Mouse (Mus musculus): ENCODE measurements around the gene Gm21833. TPM values are rescaled to one million over a fixed set of nuclear protein-coding genes. Genes with fewer than 3 reads are reported as not detected.
"Not testable (repeated sequence)": the region's sequence is repeated elsewhere in the genome, so short reads cannot be mapped to it uniquely, and the experiment has no call there.

Gm21833 gene
- total RNA-seq (2021) = not detected
- long read RNA-seq, experiment 1 = 0 reads
- long read RNA-seq, experiment 2 = 0 reads

DNA sequence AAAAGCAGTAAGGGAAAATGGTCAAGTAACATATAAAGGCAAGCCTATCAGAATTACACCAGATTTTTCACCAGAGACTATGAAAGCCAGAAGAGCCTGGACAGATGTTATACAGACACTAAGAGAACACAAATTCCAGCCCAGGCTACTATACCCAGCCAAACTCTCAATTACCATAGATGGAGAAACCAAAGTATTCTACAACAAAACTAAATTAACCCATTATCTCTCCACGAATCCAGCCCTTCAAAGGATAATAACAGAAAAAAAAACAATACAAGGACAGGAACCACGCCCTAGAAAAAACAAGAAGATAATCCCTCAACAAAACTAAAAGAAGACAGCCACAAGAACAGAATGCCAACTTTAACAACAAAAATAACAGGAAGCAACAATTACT, at the start of gene Gm21833:
TSS of gene Gm21833 (plus strand) at position 301 of the 400 bp plus-strand sequence.
- intact Hi-C loops (cut with DNase I); H3K27ac ChIP-seq; H3K4me3 ChIP-seq; DNase-seq (ENCODE audit: extremely low spot score in 1 of 2, low spot score in 2 of 2): not testable (repeated sequence)

- no peak overlapping the region for H3K4me3 ChIP-seq
- no peak for DNase-seq (ENCODE audit: extremely low spot score in 1 of 2, low spot score in 2 of 2)
- intact Hi-C loops (cut with DNase I) = no loop called here
- H3K27ac ChIP-seq = no peak overlapping the region
- no peak for TF ChIP-seq CTCF (IDR thresholded peaks at IDR 0.05)
These were observed 38.7 kb upstream of the Gm21833 start for GRCm38 (mm10) chr16:82789521-82789920.

- DNase-seq (ENCODE audit: extremely low spot score in 1 of 2, low spot score in 2 of 2) = no peak
- Histone ChIP-seq H3K27ac (no peak overlapping the region), H3K4me3 (no peak overlapping the region)
- intact Hi-C loops (cut with DNase I) = no loop called here
- TF ChIP-seq CTCF (IDR thresholded peaks at IDR 0.05) = no peak
These were observed 31.7 kb upstream of the Gm21833 start for GRCm38 (mm10) chr16:82796489-82796888.

- H3K4me3 ChIP-seq = no peak overlapping the region
- intact Hi-C loops (cut with DNase I) = no loop called here
- no peak for TF ChIP-seq CTCF (IDR thresholded peaks at IDR 0.05)
- DNase-seq (ENCODE audit: extremely low spot score in 1 of 2, low spot score in 2 of 2) = no peak
- no peak overlapping the region for H3K27ac ChIP-seq
These were observed 12.9 kb upstream of the Gm21833 start for GRCm38 (mm10) chr16:82815255-82815654.

DNA sequence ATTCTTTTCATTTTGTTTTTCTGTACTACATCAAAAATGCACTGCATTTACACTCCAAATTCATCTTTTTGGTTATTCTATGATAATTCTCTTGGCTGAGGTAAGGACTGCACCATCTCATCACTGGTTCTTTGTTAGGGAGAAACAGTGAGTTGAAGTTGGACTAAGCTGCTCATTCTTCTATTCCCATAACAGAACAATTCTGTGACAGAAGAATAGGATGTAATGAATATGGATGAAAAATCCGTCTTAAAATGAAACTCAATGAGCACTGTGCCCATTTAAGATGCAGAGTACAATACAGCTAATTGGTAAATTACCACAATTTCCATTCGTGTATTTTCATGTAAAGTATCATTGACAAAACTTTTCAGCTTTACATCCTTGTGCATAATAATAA, 11.6 kb upstream of the Gm21833 start:
- H3K4me3 ChIP-seq = no peak overlapping the region
- DNase-seq (ENCODE audit: extremely low spot score in 1 of 2, low spot score in 2 of 2) = no peak

GRCm38 (mm10) chr16:82855752-82856151, 27.6 kb downstream of the Gm21833 start:
- no peak overlapping the region for H3K4me3 ChIP-seq
- intact Hi-C loops (cut with DNase I) = no loop called here
- DNase-seq (ENCODE audit: extremely low spot score in 1 of 2, low spot score in 2 of 2) = no peak
- no peak for TF ChIP-seq CTCF (IDR thresholded peaks at IDR 0.05)
- H3K27ac ChIP-seq = no peak overlapping the region

More for the DNA sequence above, 11.6 kb upstream of the Gm21833 start:
- intact Hi-C loops (cut with DNase I) = no loop called here
- TF ChIP-seq CTCF (IDR thresholded peaks at IDR 0.05) = no peak
- no peak overlapping the region for H3K27ac ChIP-seq

- H3K27ac ChIP-seq = no peak overlapping the region
- no peak overlapping the region for H3K4me3 ChIP-seq
- DNase-seq (ENCODE audit: extremely low spot score in 1 of 2, low spot score in 2 of 2) = no peak
- no peak for TF ChIP-seq CTCF (IDR thresholded peaks at IDR 0.05)
- intact Hi-C loops (cut with DNase I) = no loop called here
These were observed 36.4 kb downstream of the Gm21833 start for GRCm38 (mm10) chr16:82864590-82864989.

Measured in left cerebral cortex, adult 2 months (tissue).